Mouse (Mus musculus) cerebellum, adult 11-12 months (tissue): ENCODE measurements around the gene Abhd17a.
A peak's percentile ranks its signal among the peaks of the same experiment; 100 is the strongest.
"Not testable (repeated sequence)": the region's sequence is repeated elsewhere in the genome, so short reads cannot be mapped to it uniquely, and the experiment has no call there.

Experiments used
- DNase-seq: peaks from one replicate; pipeline ENCODE4 v3.0.0; 2022

The Abhd17a gene

GRCm38 (mm10) chr10:80606737-80607350, 16.7 kb upstream of the Abhd17a start:
- peak; percentile 71 for DNase-seq

- DNase-seq: no peak
These were observed 16.2 kb upstream of the Abhd17a start for GRCm38 (mm10) chr10:80606306-80606705.

GRCm38 (mm10) chr10:80605721-80606120, 15.6 kb upstream of the Abhd17a start, which contains the start of gene Gm49322:
Gene Gm49322 (plus strand): TSS chr10:80606021.
- not testable (repeated sequence) for DNase-seq

- peak; percentile 60 for DNase-seq
These were observed 14.8 kb upstream of the Abhd17a start for GRCm38 (mm10) chr10:80604988-80605387.

- DNase-seq: peak; percentile 60
These were observed 13.9 kb upstream of the Abhd17a start for GRCm38 (mm10) chr10:80604001-80604509.

- peak; percentile 39 for DNase-seq
These were observed 13.2 kb upstream of the Abhd17a start for GRCm38 (mm10) chr10:80603364-80603763.

- peak; percentile 92 for DNase-seq
These were observed 12.7 kb upstream of the Abhd17a start, which contains the start of the genes Scamp4 and Adat3 for GRCm38 (mm10) chr10:80602698-80603325. Gene Scamp4 (plus strand): TSS chr10:80602872. Gene Adat3 (plus strand): TSS chr10:80602880.

GRCm38 (mm10) chr10:80596318-80596717, 6.2 kb upstream of the Abhd17a start:
- DNase-seq: no peak

- DNase-seq: peak; percentile 62
These were observed 838 bp downstream of the Abhd17a start for GRCm38 (mm10) chr10:80589127-80589878.

- peak; percentile 32 for DNase-seq
These were observed 2.9 kb downstream of the Abhd17a start for GRCm38 (mm10) chr10:80587305-80587657.

GRCm38 (mm10) chr10:80586407-80587304, 3.5 kb downstream of the Abhd17a start:
- peak; percentile 50 for DNase-seq

GRCm38 (mm10) chr10:80585581-80585980, 4.6 kb downstream of the Abhd17a start:
- DNase-seq: no peak

- DNase-seq: no peak
These were observed 5.2 kb downstream of the Abhd17a start for GRCm38 (mm10) chr10:80584642-80585552.

- DNase-seq: no peak
These were observed 6.1 kb downstream of the Abhd17a start for GRCm38 (mm10) chr10:80584045-80584488.

- DNase-seq: no peak
These were observed 7.1 kb downstream of the Abhd17a start for GRCm38 (mm10) chr10:80583047-80583446.

GRCm38 (mm10) chr10:80578911-80579310, 11.2 kb downstream of the Abhd17a start:
- DNase-seq: peak; percentile 74

- peak; percentile 81 for DNase-seq
These were observed 11.9 kb downstream of the Abhd17a start for GRCm38 (mm10) chr10:80578131-80578750.

GRCm38 (mm10) chr10:80577195-80578130, 12.7 kb downstream of the Abhd17a start, which contains the start of gene Klf16:
Gene Klf16 (minus strand): TSS chr10:80577321.
- DNase-seq: peak; percentile 92
